Mouse (Mus musculus): ENCODE results near the gene Cnot6l. TPM values are rescaled to one million over a fixed set of nuclear protein-coding genes. Genes with fewer than 3 reads are reported as not detected.

The Cnot6l gene
- polyA plus RNA-seq, 1 experiment from 2014 or later = 10.9 TPM

DNA sequence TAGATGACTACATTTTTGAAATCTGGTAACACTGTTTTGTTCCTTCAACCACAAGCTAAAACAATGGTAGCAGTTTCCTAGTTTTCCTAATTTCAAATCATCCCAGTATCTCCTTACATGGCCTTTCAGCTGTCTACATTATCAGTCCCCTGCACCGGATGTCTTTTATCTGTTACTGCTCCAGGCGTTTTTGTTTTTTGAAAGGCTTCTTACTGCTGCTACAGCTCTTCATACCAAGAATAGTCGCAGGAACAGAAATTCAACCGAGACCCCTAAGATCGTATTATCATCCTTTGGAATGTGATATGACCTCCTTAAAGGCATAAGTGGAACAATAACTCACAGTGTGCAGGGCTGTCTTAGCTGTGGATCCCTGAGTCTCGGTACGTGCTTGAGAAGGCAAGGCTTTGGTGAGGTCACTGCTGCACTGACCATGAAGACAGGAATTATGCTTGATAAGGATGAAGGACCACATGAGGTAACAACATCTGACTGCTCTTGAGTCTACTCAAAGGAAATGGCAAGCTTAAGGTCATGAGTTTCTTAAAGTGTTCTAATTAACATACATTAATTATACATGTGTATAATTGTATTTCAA lies 122.4 kb downstream of the Cnot6l start:
- Histone ChIP-seq H3K36me3 (ENCODE audit: control insufficient read depth, insufficient read depth, low read length) (no peaks in the 10 kb centered on the region), H3K9ac (ENCODE audit: low read length) (no peak overlapping the region), H3K27me3 (ENCODE audit: control insufficient read depth, insufficient read depth, low read length) (no peaks in the 10 kb centered on the region), H3K27ac (ENCODE audit: low read depth, low read length) (no peak overlapping the region), H3K9me3 (ENCODE audit: control insufficient read depth, low read length) (no peaks in the 10 kb centered on the region), H3K4me2 (ENCODE audit: low read depth, low read length, severe bottlenecking) (no peak overlapping the region), H3K4me3 (ENCODE audit: low read depth, low read length) (no peak overlapping the region), H3K4me1 (replicated peaks; ENCODE audit: control insufficient read depth, insufficient read depth, low read length) (no peaks in the 10 kb centered on the region)
- 83% methylated on average over 7 of the region's 7 CpGs for WGBS
- ATAC-seq (replicated peaks; ENCODE audit: low FRiP score) (no peak), DNase-seq (ENCODE audit: low spot score) (no peak)

DNA sequence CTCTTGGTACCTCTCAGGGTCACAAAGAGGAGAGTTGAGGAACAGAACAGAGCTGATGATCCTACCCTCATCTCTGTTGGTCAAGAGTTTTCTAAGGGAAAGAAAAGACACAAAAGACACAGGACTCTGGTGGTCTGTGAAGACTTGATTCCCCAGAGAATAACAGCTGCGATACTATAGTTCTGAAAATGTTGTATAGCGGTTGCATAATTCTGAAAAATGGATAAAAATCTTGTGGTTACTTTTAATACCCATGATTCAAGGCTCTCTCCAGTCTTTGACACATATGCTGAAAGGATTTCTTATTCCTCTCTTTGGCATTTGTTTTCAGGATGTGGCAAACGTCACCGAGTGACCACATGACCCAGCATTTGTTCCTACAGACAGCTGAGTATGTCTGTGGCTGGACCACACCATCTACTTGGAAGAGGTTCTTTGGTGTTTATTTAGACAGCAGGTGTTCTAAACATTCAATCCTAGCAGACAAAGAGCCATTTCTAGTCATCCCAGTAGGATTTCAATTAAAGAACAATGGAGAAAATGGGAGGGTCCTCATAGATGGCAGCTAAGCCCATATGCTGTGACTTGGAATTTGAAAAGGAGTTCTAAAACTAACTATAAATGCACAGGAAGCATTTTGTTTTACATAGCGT lies 124.7 kb downstream of the Cnot6l start:
- Histone ChIP-seq H3K9ac (ENCODE audit: low read length) (no peak overlapping the region), H3K4me2 (ENCODE audit: low read depth, low read length, severe bottlenecking) (no peak overlapping the region), H3K4me3 (ENCODE audit: low read depth, low read length) (no peak overlapping the region), H3K27ac (ENCODE audit: low read depth, low read length) (no peak overlapping the region), H3K27me3 (ENCODE audit: control insufficient read depth, insufficient read depth, low read length) (no peaks in the 10 kb centered on the region), H3K4me1 (replicated peaks; ENCODE audit: control insufficient read depth, insufficient read depth, low read length) (no peaks in the 10 kb centered on the region), H3K36me3 (ENCODE audit: control insufficient read depth, insufficient read depth, low read length) (no peaks in the 10 kb centered on the region), H3K9me3 (ENCODE audit: control insufficient read depth, low read length) (no peaks in the 10 kb centered on the region)
- ATAC-seq (replicated peaks; ENCODE audit: low FRiP score) (no peak), DNase-seq (ENCODE audit: low spot score) (no peak)
- WGBS = 71% methylated on average over 5 of the region's 5 CpGs

DNA sequence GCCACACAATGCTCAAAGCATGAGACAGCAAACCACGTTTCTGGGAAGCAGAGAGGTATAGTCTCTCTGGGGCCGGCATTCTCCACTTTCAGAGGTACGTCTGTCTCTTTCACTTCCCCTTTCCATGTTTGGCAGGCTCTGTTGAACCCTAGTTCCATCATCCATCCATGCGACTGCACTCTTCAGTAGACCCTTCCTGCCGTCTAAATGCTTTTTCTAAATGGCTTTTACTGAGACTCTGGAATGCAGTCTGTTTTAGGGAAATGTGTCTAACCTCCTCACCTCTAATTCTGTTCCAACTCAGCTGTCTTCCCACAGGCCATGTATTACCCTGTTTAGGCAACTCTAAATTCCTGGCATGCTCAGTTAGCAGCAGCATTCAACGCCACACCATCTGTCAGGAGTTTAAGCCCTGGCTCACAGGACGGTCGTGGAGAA lies 126.3 kb downstream of the Cnot6l start:
- DNase-seq (ENCODE audit: low spot score) = no peak
- Histone ChIP-seq H3K27ac (ENCODE audit: low read depth, low read length) (no peak overlapping the region), H3K4me1 (replicated peaks; ENCODE audit: control insufficient read depth, insufficient read depth, low read length) (no peaks in the 10 kb centered on the region), H3K9ac (ENCODE audit: low read length) (no peak overlapping the region), H3K9me3 (ENCODE audit: control insufficient read depth, low read length) (no peaks in the 10 kb centered on the region), H3K36me3 (ENCODE audit: control insufficient read depth, insufficient read depth, low read length) (no peaks in the 10 kb centered on the region), H3K4me3 (ENCODE audit: low read depth, low read length) (no peak overlapping the region), H3K4me2 (ENCODE audit: low read depth, low read length, severe bottlenecking) (no peak overlapping the region), H3K27me3 (ENCODE audit: control insufficient read depth, insufficient read depth, low read length) (no peaks in the 10 kb centered on the region)
- WGBS = 72% methylated on average over 8 of the region's 8 CpGs
- ATAC-seq (replicated peaks; ENCODE audit: low FRiP score) = no peak

GRCm38 (mm10) chr5:96036125-96036672 lies 127.8 kb downstream of the Cnot6l start:
- Histone ChIP-seq H3K4me3 (ENCODE audit: low read depth, low read length) (no peak overlapping the region), H3K4me1 (replicated peaks; ENCODE audit: control insufficient read depth, insufficient read depth, low read length) (no peaks in the 10 kb centered on the region), H3K27ac (ENCODE audit: low read depth, low read length) (no peak overlapping the region), H3K9me3 (ENCODE audit: control insufficient read depth, low read length) (no peaks in the 10 kb centered on the region), H3K9ac (ENCODE audit: low read length) (no peak overlapping the region), H3K36me3 (ENCODE audit: control insufficient read depth, insufficient read depth, low read length) (no peaks in the 10 kb centered on the region), H3K27me3 (ENCODE audit: control insufficient read depth, insufficient read depth, low read length) (no peaks in the 10 kb centered on the region), H3K4me2 (ENCODE audit: low read depth, low read length, severe bottlenecking) (no peak overlapping the region)
- ATAC-seq (replicated peaks; ENCODE audit: low FRiP score) (no peak), DNase-seq (ENCODE audit: low spot score) (no peak)
- WGBS = 72% methylated on average over 7 of the region's 7 CpGs

- WGBS = 39% methylated on average over 1 of the region's 1 CpGs
- ATAC-seq (replicated peaks; ENCODE audit: low FRiP score) (no peak), DNase-seq (ENCODE audit: low spot score) (no peak)
- H3K9ac ChIP-seq (ENCODE audit: low read length) = no peak overlapping the region
- no peaks in the 10 kb centered on the region for H3K27me3 ChIP-seq (ENCODE audit: control insufficient read depth, insufficient read depth, low read length)
- no peaks in the 10 kb centered on the region for H3K4me1 ChIP-seq (replicated peaks; ENCODE audit: control insufficient read depth, insufficient read depth, low read length)
- H3K4me3 ChIP-seq (ENCODE audit: low read depth, low read length) = no peak overlapping the region
- no peaks in the 10 kb centered on the region for H3K36me3 ChIP-seq (ENCODE audit: control insufficient read depth, insufficient read depth, low read length)
- no peak overlapping the region for H3K27ac ChIP-seq (ENCODE audit: low read depth, low read length)
- no peak overlapping the region for H3K4me2 ChIP-seq (ENCODE audit: low read depth, low read length, severe bottlenecking)
- H3K9me3 ChIP-seq (ENCODE audit: control insufficient read depth, low read length) = no peaks in the 10 kb centered on the region
Measured at GRCm38 (mm10) chr5:96034101-96034500, 129.9 kb downstream of the Cnot6l start.

GRCm38 (mm10) chr5:96029821-96030220 lies 134.2 kb downstream of the Cnot6l start:
- Histone ChIP-seq H3K9ac (ENCODE audit: low read length) (no peak overlapping the region), H3K27ac (ENCODE audit: low read depth, low read length) (no peak overlapping the region), H3K4me2 (ENCODE audit: low read depth, low read length, severe bottlenecking) (no peak overlapping the region), H3K36me3 (ENCODE audit: control insufficient read depth, insufficient read depth, low read length) (no peaks in the 10 kb centered on the region), H3K9me3 (ENCODE audit: control insufficient read depth, low read length) (no peaks in the 10 kb centered on the region), H3K4me3 (ENCODE audit: low read depth, low read length) (no peak overlapping the region), H3K4me1 (replicated peaks; ENCODE audit: control insufficient read depth, insufficient read depth, low read length) (no peaks in the 10 kb centered on the region), H3K27me3 (ENCODE audit: control insufficient read depth, insufficient read depth, low read length) (no peaks in the 10 kb centered on the region)
- ATAC-seq (replicated peaks; ENCODE audit: low FRiP score) (no peak), DNase-seq (ENCODE audit: low spot score) (no peak)
- 80% methylated on average over 2 of the region's 2 CpGs for WGBS

Other genes with a start within 250 kb of the Cnot6l start
- 0.40 and 1.2 TPM in 2 replicates for gene Cxcl13, start 207.2 kb downstream of the Cnot6l start, polyA plus RNA-seq (2014; fragmentation: Nextera tagmentation; extraction: Ambion mirVana)
- 20.3 and 23.6 TPM in 2 replicates for gene Mrpl1, start 45.3 kb upstream of the Cnot6l start, polyA plus RNA-seq (2014; fragmentation: Nextera tagmentation; extraction: Ambion mirVana)
- 15.7 and 18.7 TPM in 2 replicates for gene Fras1, start 209.8 kb upstream of the Cnot6l start, polyA plus RNA-seq (2014; fragmentation: Nextera tagmentation; extraction: Ambion mirVana)

All from forebrain, embryonic 11.5 days (tissue).